Mouse (Mus musculus) embryonic facial prominence, embryonic 11.5 days (tissue): ENCODE measurements around the gene Zfp609. TPM values are rescaled to one million over a fixed set of nuclear protein-coding genes. Genes with fewer than 3 reads are reported as not detected.
"Not testable (repeated sequence)": the region's sequence is repeated elsewhere in the genome, so short reads cannot be mapped to it uniquely, and the experiment has no call there.

ENCODE experiments used
- ATAC-seq: fragments of 200-750 bp; cut with Nextera tagmentation; replicated peaks from 2 replicates; pipeline ENCODE4 v1.8.0; 2017; ENCODE audit warnings: low read depth; ENCODE audit not compliant: insufficient number of reproducible peaks, low FRiP score, low TSS enrichment
- DNase-seq: peaks from one replicate; pipeline ENCODE4 v3.0.0-alpha.2; 2015; ENCODE audit warnings: low spot score
- H3K27ac ChIP-seq: fragments of 300-500 bp; sonication (generic); replicated peaks from 2 replicates; pipeline ENCODE4 v1.5.1; 2014; ENCODE audit warnings: mild to moderate bottlenecking, low read depth, low read length, control low read depth
- H3K27me3 ChIP-seq: fragments of 300-500 bp; sonication (generic); 2 replicates; pipeline ENCODE4 v1.6.1; 2014; ENCODE audit warnings: mild to moderate bottlenecking, low read length, moderate library complexity, mixed read lengths; ENCODE audit not compliant: control insufficient read depth, insufficient read depth
- H3K36me3 ChIP-seq: fragments of 300-500 bp; sonication (generic); replicated peaks from 2 replicates; pipeline ENCODE4 v1.6.1; 2014; ENCODE audit warnings: low read depth, mild to moderate bottlenecking, low read length, moderate library complexity, mixed read lengths; ENCODE audit not compliant: control insufficient read depth, insufficient read depth
- H3K4me1 ChIP-seq: fragments of 300-500 bp; sonication (generic); 2 replicates; pipeline ENCODE4 v1.6.1; 2014; ENCODE audit warnings: low read length, mixed read lengths; ENCODE audit not compliant: control insufficient read depth, insufficient read depth
- H3K4me2 ChIP-seq: fragments of 300-500 bp; sonication (generic); 2 replicates; pipeline ENCODE4 v1.6.1; 2014; ENCODE audit warnings: low read depth, mild to moderate bottlenecking, control low read depth, low read length, moderate library complexity
- H3K4me3 ChIP-seq: fragments of 300-500 bp; sonication (generic); 2 replicates; pipeline ENCODE4 v1.5.1; 2014; ENCODE audit warnings: low read depth, low read length, control low read depth
- H3K9ac ChIP-seq: fragments of 300-500 bp; sonication (generic); replicated peaks from 2 replicates; pipeline ENCODE4 v1.6.1; 2014; ENCODE audit warnings: mild to moderate bottlenecking, control low read depth, low read length
- H3K9me3 ChIP-seq: fragments of 300-500 bp; sonication (generic); replicated peaks from 2 replicates; pipeline ENCODE4 v1.6.1; 2016; ENCODE audit warnings: mild to moderate bottlenecking, low read length, inconsistent platforms, mixed read lengths; ENCODE audit not compliant: control insufficient read depth
- WGBS: fragments of 180-500 bp; shearing (Covaris S2); extraction: QIAGEN DNeasy Blood & Tissue Kit; methylation state at CpG from one replicate; pipeline ENCODE4 v1.1.7; 2014; 5-methylcytosine and 5-hydroxymethylcytosine counted together
- polyA plus RNA-seq: library from polyadenylated mRNA; unstranded; fragments of >200 nt; fragmentation: Nextera tagmentation; extraction: Ambion mirVana; gene quantifications from 2 replicates; pipeline ENCODE4 v1.2.1, GENCODE M21; 2014

Gene Zfp609
- polyA plus RNA-seq, 1 experiment from 2014 or later, result 5.4 TPM

GRCm38 (mm10) chr9:65697992-65698391 lies 129.4 kb downstream of the Zfp609 start:
- no peaks in the 10 kb centered on the region for H3K27me3 ChIP-seq
- ATAC-seq (no peak), DNase-seq (no peak)
- no peak overlapping the region for H3K4me3 ChIP-seq
- no peak overlapping the region for H3K9ac ChIP-seq
- no peaks in the 10 kb centered on the region for H3K4me1 ChIP-seq
- no peak overlapping the region for H3K4me2 ChIP-seq
- H3K9me3 ChIP-seq, result no peaks in the 10 kb centered on the region
- H3K27ac ChIP-seq, result no peak overlapping the region
- peaks cover 16% of the 10 kb centered on the region for H3K36me3 ChIP-seq

GRCm38 (mm10) chr9:65697356-65697755 lies 130.0 kb downstream of the Zfp609 start:
- Histone ChIP-seq H3K27me3 (no peaks in the 10 kb centered on the region), H3K4me2 (no peak overlapping the region), H3K9ac (no peak overlapping the region), H3K9me3 (no peaks in the 10 kb centered on the region), H3K4me3 (no peak overlapping the region), H3K27ac (no peak overlapping the region), H3K36me3 (peaks cover 14% of the 10 kb centered on the region), H3K4me1 (no peaks in the 10 kb centered on the region)
- WGBS, result 86% methylated on average over 7 of the region's 7 CpGs
- DNase-seq, result no peak
- no peak for ATAC-seq

GRCm38 (mm10) chr9:65696337-65696736 lies 131.0 kb downstream of the Zfp609 start:
- H3K9me3 ChIP-seq, result no peaks in the 10 kb centered on the region
- H3K36me3 ChIP-seq, result peaks cover 9% of the 10 kb centered on the region
- DNase-seq, result no peak
- no peaks in the 10 kb centered on the region for H3K27me3 ChIP-seq
- no peak overlapping the region for H3K4me3 ChIP-seq
- no peak overlapping the region for H3K9ac ChIP-seq
- H3K4me2 ChIP-seq, result no peak overlapping the region
- no peak for ATAC-seq
- no peaks in the 10 kb centered on the region for H3K4me1 ChIP-seq
- H3K27ac ChIP-seq, result no peak overlapping the region

GRCm38 (mm10) chr9:65695646-65696045 lies 131.7 kb downstream of the Zfp609 start:
- Histone ChIP-seq H3K4me1 (no peaks in the 10 kb centered on the region), H3K27ac (no peak overlapping the region), H3K9me3 (no peaks in the 10 kb centered on the region), H3K4me3 (no peak overlapping the region), H3K9ac (no peak overlapping the region), H3K36me3 (peaks cover 6% of the 10 kb centered on the region), H3K4me2 (no peak overlapping the region), H3K27me3 (no peaks in the 10 kb centered on the region)
- no peak for ATAC-seq
- 84% methylated on average over 3 of the region's 3 CpGs for WGBS
- no peak for DNase-seq

GRCm38 (mm10) chr9:65692959-65693603 lies 134.3 kb downstream of the Zfp609 start:
- H3K4me3 ChIP-seq, result no peak overlapping the region
- H3K27me3 ChIP-seq, result no peaks in the 10 kb centered on the region
- H3K9me3 ChIP-seq, result no peaks in the 10 kb centered on the region
- H3K9ac ChIP-seq, result no peak overlapping the region
- ATAC-seq (no peak), DNase-seq (no peak)
- no peak overlapping the region for H3K4me2 ChIP-seq
- H3K36me3 ChIP-seq, result peaks cover 5% of the 10 kb centered on the region
- 41% methylated on average over 5 of the region's 5 CpGs for WGBS
- no peak overlapping the region for H3K27ac ChIP-seq
- no peaks in the 10 kb centered on the region for H3K4me1 ChIP-seq

- ATAC-seq, result no peak
- 49% methylated on average over 3 of the region's 3 CpGs for WGBS
Measured at GRCm38 (mm10) chr9:65692466-65692865, 134.9 kb downstream of the Zfp609 start.

GRCm38 (mm10) chr9:65689869-65690268 lies 137.5 kb downstream of the Zfp609 start:
- H3K27me3 ChIP-seq, H3K4me2 ChIP-seq, ATAC-seq, H3K27ac ChIP-seq, H3K4me1 ChIP-seq, H3K36me3 ChIP-seq, H3K9me3 ChIP-seq, DNase-seq, H3K9ac ChIP-seq, H3K4me3 ChIP-seq: not testable (repeated sequence)
- 63% methylated on average over 2 of the region's 2 CpGs for WGBS

More at GRCm38 (mm10) chr9:65692466-65692865, 134.9 kb downstream of the Zfp609 start:
- Histone ChIP-seq H3K4me1 (no peaks in the 10 kb centered on the region), H3K9ac (no peak overlapping the region), H3K9me3 (no peaks in the 10 kb centered on the region), H3K27me3 (no peaks in the 10 kb centered on the region), H3K4me2 (no peak overlapping the region), H3K36me3 (peaks cover 8% of the 10 kb centered on the region), H3K4me3 (no peak overlapping the region), H3K27ac (no peak overlapping the region)
- DNase-seq, result no peak

GRCm38 (mm10) chr9:65684704-65685103 lies 142.7 kb downstream of the Zfp609 start:
- H3K4me2 ChIP-seq, result no peak overlapping the region
- H3K9me3 ChIP-seq, result no peaks in the 10 kb centered on the region
- ATAC-seq (no peak), DNase-seq (no peak)
- WGBS, result 90% methylated on average over 2 of the region's 2 CpGs
- H3K9ac ChIP-seq, result no peak overlapping the region
- no peaks in the 10 kb centered on the region for H3K27me3 ChIP-seq
- H3K36me3 ChIP-seq, result peaks cover 9% of the 10 kb centered on the region; the same call in 1 of the 2 replicates
- H3K27ac ChIP-seq, result no peak overlapping the region
- H3K4me3 ChIP-seq, result no peak overlapping the region
- H3K4me1 ChIP-seq, result no peaks in the 10 kb centered on the region
